Mouse (Mus musculus) liver, postnatal 0 days (tissue): ENCODE measurements around the gene Cox7a2.

Experiments used
- CTCF ChIP-seq: sonication (generic); IDR thresholded peaks from 2 replicates; pipeline ENCODE4 v1.5.1; 2016; ENCODE audit warnings: antibody characterized with exemption, low read depth
- EP300 ChIP-seq: IDR thresholded peaks from 2 replicates; pipeline ENCODE4 v1.6.1; 2016; ENCODE audit warnings: antibody characterized with exemption, low read depth, mild to moderate bottlenecking

- TF ChIP-seq CTCF: no peak
- no peak for TF ChIP-seq EP300
Observed at GRCm38 (mm10) chr9:79805426-79805825, 45.7 kb upstream of the Cox7a2 start.
